18 mouse cellular contexts compared by ENCODE assay signal in genomic region chr6:29772236-29772635, GRCm38 (mm10). TPM values are rescaled to one million over a fixed set of nuclear protein-coding genes. Genes with fewer than 3 reads are reported as not detected.
"Had no signal": no experiment of that assay in that cellular context is flagged by ENCODE, and none has a peak within 500 bp of the region (broad histone marks: within the 10 kb centered on the region; RNA-seq: fewer than 3 reads in every experiment).

No protein-coding gene starts in this region.

- H3K4me2 ChIP-seq: lung, embryonic 15.5 days; midbrain, embryonic 11.5 days; midbrain, embryonic 13.5 days; midbrain, embryonic 15.5 days; neural tube, embryonic 12.5 days had no signal

- H3K9ac ChIP-seq: lung, embryonic 15.5 days; midbrain, embryonic 13.5 days; midbrain, embryonic 15.5 days; neural tube, embryonic 12.5 days had no signal

- H3K27ac ChIP-seq: lung, embryonic 15.5 days; macrophage; midbrain, embryonic 13.5 days; midbrain, embryonic 15.5 days; neural tube, embryonic 12.5 days had no signal

- H3K4me3 ChIP-seq: lung, embryonic 15.5 days; megakaryocyte, embryonic 14.5 days; midbrain, embryonic 13.5 days; midbrain, embryonic 15.5 days; neural tube, embryonic 12.5 days had no signal

- H3K27me3 ChIP-seq: lung, embryonic 15.5 days; midbrain, embryonic 13.5 days; midbrain, embryonic 15.5 days; neural tube, embryonic 12.5 days had no signal

- H3K9me3 ChIP-seq: lung, embryonic 15.5 days; megakaryocyte, embryonic 14.5 days; midbrain, embryonic 13.5 days; midbrain, embryonic 15.5 days; neural tube, embryonic 12.5 days had no signal

- H3K36me3 ChIP-seq: lung, embryonic 15.5 days; midbrain, embryonic 13.5 days; midbrain, embryonic 15.5 days; neural tube, embryonic 12.5 days had no signal

- ATAC-seq: lung, postnatal 0 days; midbrain, embryonic 13.5 days; midbrain, embryonic 15.5 days had no signal

- H3K4me1 ChIP-seq: neural tube, embryonic 12.5 days had no signal

- DNase-seq: lung, adult 2 months; lung, postnatal 14 days; lung, postnatal 36 days; right cerebral cortex, postnatal 14 days; spleen, adult 18-20 months; thymus, adult 18-20 months; thymus, postnatal 14 days; thymus, postnatal 36 days had no signal

RNA-seq across cellular contexts. Expression of gene Smo, which starts 36.9 kb away (rescaled TPM):
- total RNA-seq: monocyte, adult 5-6 weeks; neutrophil, adult 5-6 weeks had no signal
